In the genomic region with DNA sequence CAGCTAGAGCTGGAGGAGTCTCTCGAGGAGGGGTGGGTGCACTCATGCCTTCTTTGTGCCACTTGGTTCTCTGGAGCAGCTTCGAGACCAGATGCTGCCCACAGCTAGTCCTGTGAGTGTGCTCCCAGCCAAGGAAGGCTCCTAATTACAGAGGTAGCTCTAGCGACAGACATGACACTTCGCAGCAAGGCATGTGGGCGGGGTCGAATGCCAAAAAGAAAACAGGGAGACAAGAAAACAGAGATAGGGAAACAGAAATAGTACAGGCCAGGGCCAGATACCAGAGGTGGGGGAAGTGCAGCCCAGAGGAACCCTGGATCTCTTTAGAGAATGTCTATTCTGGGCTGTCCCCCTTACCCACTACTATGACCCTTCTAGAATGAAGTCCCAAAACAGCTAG, we compare ENCODE assay signal across 8 mouse cellular contexts. TPM values are rescaled to one million over a fixed set of nuclear protein-coding genes. Genes with fewer than 3 reads are reported as not detected.
DNase-seq lines count a peak whose midpoint lies in the region; ATAC-seq and TF ChIP-seq lines count a peak whose summit lies in the region.
"Had no signal": no experiment of that assay in that cellular context is flagged by ENCODE, and none has a peak within 500 bp of the region (broad histone marks: within the 10 kb centered on the region; RNA-seq: fewer than 3 reads in every experiment).

No protein-coding gene starts in this region.

- no peak overlapping the region for H3K4me2 ChIP-seq in lung, embryonic 16.5 days (ENCODE audit: low read depth, low read length)

- WGBS in lung, embryonic 16.5 days: 21% methylated on average over 6 of the region's 6 CpGs
- WGBS in small intestine, adult 2 months: 22% methylated on average over 6 of the region's 6 CpGs

- H3K9ac ChIP-seq in lung, embryonic 16.5 days (ENCODE audit: low read length): no peak overlapping the region

- peaks cover 29% of the 10 kb centered on the region for H3K4me1 ChIP-seq in lung, embryonic 16.5 days (replicated peaks; ENCODE audit: control insufficient read depth, insufficient read depth, low read length)
- peaks cover 21% of the 10 kb centered on the region for H3K4me1 ChIP-seq in small intestine, adult 2 months (ENCODE audit: control insufficient read depth, insufficient read depth, insufficient read length, low read length)

- no peak for DNase-seq in lung, adult 18-20 months
- DNase-seq in heart, adult 18-20 months: peak; percentile 82 to 85
- peak; percentile 40 for DNase-seq in heart, postnatal 25 days (ENCODE audit: low spot score)
- no peak for DNase-seq in gastrocnemius, adult 8-10 months (ENCODE audit: low spot score in 2 of 2)
- no peak for DNase-seq in thymus, postnatal 10 days (ENCODE audit: low spot score in 2 of 2)

- H3K36me3 ChIP-seq in lung, embryonic 16.5 days (ENCODE audit: control insufficient read depth, insufficient read depth, low read length): no peaks in the 10 kb centered on the region
- H3K36me3 ChIP-seq in small intestine, adult 2 months (ENCODE audit: control insufficient read depth, insufficient read depth, low read length): no peaks in the 10 kb centered on the region

- no peaks in the 10 kb centered on the region for H3K27me3 ChIP-seq in lung, embryonic 16.5 days (ENCODE audit: control insufficient read depth, insufficient read depth, low read depth, low read length)
- no peaks in the 10 kb centered on the region for H3K27me3 ChIP-seq in small intestine, adult 2 months (ENCODE audit: control insufficient read depth, insufficient read depth, low read length)

- TF ChIP-seq POLR2A in small intestine, adult 2 months (IDR thresholded peaks at IDR 0.05; ENCODE audit: low read depth, low read length): no peak

- peak overlapping the region; percentile 90 for H3K27ac ChIP-seq in lung, embryonic 16.5 days (ENCODE audit: low read length)
- H3K27ac ChIP-seq in small intestine, adult 2 months (ENCODE audit: insufficient read depth, low read depth, low read length): peak overlapping the region; percentile 28; the same call in 1 of the 2 replicates

- no peaks in the 10 kb centered on the region for H3K9me3 ChIP-seq in lung, embryonic 16.5 days (ENCODE audit: control insufficient read depth, low read length)

- ATAC-seq in lung, embryonic 16.5 days (ENCODE audit: low read depth): no peak

- no peak for TF ChIP-seq CTCF in small intestine, adult 2 months (IDR thresholded peaks at IDR 0.05; ENCODE audit: extremely low read depth, insufficient read length, insufficient replicate concordance, low read depth, low read length)

- intact Hi-C loops in heart, postnatal 25 days (cut with DNase I): no loop called here

- no peak overlapping the region for H3K4me3 ChIP-seq in lung, embryonic 16.5 days (ENCODE audit: low read length)
- no peak overlapping the region for H3K4me3 ChIP-seq in small intestine, adult 2 months (ENCODE audit: low read depth, low read length)

RNA-seq across cellular contexts. Expression of a gene that starts 4.7 kb away (rescaled TPM):
- 165 and 167 TPM in 2 replicates for polyA plus RNA-seq in lung, embryonic 16.5 days (2015; fragmentation: Nextera tagmentation; extraction: Ambion mirVana)
- 100 to 1,000 TPM; 208 to 239 TPM for total RNA-seq in heart, adult 18-20 months (2021)
- 100 to 1,000 TPM; 239 to 247 TPM for total RNA-seq in heart, postnatal 25 days (2021)
- polyA plus RNA-seq in small intestine, adult 2 months (2012; rRNA removed): 253 and 689 TPM in 2 replicates
- total RNA-seq in gastrocnemius, adult 8-10 months (2022): 10 to 100 TPM; 52.8 to 86.6 (median 56.6) TPM

RNA-seq across cellular contexts. Expression of a gene that starts 12.4 kb away (rescaled TPM):
- polyA plus RNA-seq in lung, embryonic 16.5 days (2015; fragmentation: Nextera tagmentation; extraction: Ambion mirVana): 68.3 and 68.8 TPM in 2 replicates
- 10 to 100 TPM; 13.2 to 15.2 TPM for total RNA-seq in heart, adult 18-20 months (2021)
- total RNA-seq in heart, postnatal 25 days (2021): 10 to 100 TPM; 15.4 to 15.8 TPM
- polyA plus RNA-seq in small intestine, adult 2 months (2012; rRNA removed): 11.4 and 12.8 TPM in 2 replicates
- total RNA-seq in gastrocnemius, adult 8-10 months (2022): 1 to 10 TPM; 1.5 to 3.5 (median 2.3) TPM
- total RNA-seq: neutrophil, adult 5-6 weeks had no signal

RNA-seq across cellular contexts. Expression of a gene that starts 13.3 kb away (rescaled TPM):
- 148 and 152 TPM in 2 replicates for polyA plus RNA-seq in lung, embryonic 16.5 days (2015; fragmentation: Nextera tagmentation; extraction: Ambion mirVana)
- total RNA-seq in heart, adult 18-20 months (2021): 1 to 10 TPM; 7.2 to 7.4 TPM
- total RNA-seq in heart, postnatal 25 days (2021): 10 to 100 TPM; 12.2 to 14.4 TPM
- 7.2 and 10.0 TPM in 2 replicates for polyA plus RNA-seq in small intestine, adult 2 months (2012; rRNA removed)
- 1 to 10 TPM; 1.1 to 3.3 (median 2.9) TPM for total RNA-seq in gastrocnemius, adult 8-10 months (2022)
- total RNA-seq: neutrophil, adult 5-6 weeks had no signal

RNA-seq across cellular contexts. Expression of a gene that starts 39.4 kb away (rescaled TPM):
- polyA plus RNA-seq in lung, embryonic 16.5 days (2015; fragmentation: Nextera tagmentation; extraction: Ambion mirVana): 126 and 129 TPM in 2 replicates
- total RNA-seq in heart, adult 18-20 months (2021): 10 to 100 TPM; 17.9 to 24.7 TPM
- 10 to 100 TPM; 30.2 to 33.3 TPM for total RNA-seq in heart, postnatal 25 days (2021)
- 7.9 and 8.4 TPM in 2 replicates for polyA plus RNA-seq in small intestine, adult 2 months (2012; rRNA removed)
- total RNA-seq in gastrocnemius, adult 8-10 months (2022): 1 to 10 TPM; 6.2 to 8.4 (median 7.7) TPM

RNA-seq across cellular contexts. Expression of a gene that starts 39.5 kb away (rescaled TPM):
- 0.60 and 0.73 TPM in 2 replicates for polyA plus RNA-seq in lung, embryonic 16.5 days (2015; fragmentation: Nextera tagmentation; extraction: Ambion mirVana)
- total RNA-seq in heart, adult 18-20 months (2021): under 1 TPM; 0.60 to 0.95 TPM
- total RNA-seq in heart, postnatal 25 days (2021): under 1 TPM; 0.88 to 0.92 TPM
- polyA plus RNA-seq in small intestine, adult 2 months (2012; rRNA removed): 0.04 TPM in 1 of 2 replicates, not detected in the other
- under 1 TPM; 0.13 to 0.39 (median 0.33) TPM for total RNA-seq in gastrocnemius, adult 8-10 months (2022)

Comparison
In these comparisons a context has a peak if more than half of its experiments do, and no peak if none do; other contexts are left out.
1. DNase-seq: peak in heart, adult 18-20 months (2 of 2) and heart, postnatal 25 days (single experiment); none in lung, adult 18-20 months (0 of 2), gastrocnemius, adult 8-10 months (0 of 2) and thymus, postnatal 10 days (0 of 2).